Comparison of ENCODE assay signal across 14 mouse cellular contexts in the genomic region with DNA sequence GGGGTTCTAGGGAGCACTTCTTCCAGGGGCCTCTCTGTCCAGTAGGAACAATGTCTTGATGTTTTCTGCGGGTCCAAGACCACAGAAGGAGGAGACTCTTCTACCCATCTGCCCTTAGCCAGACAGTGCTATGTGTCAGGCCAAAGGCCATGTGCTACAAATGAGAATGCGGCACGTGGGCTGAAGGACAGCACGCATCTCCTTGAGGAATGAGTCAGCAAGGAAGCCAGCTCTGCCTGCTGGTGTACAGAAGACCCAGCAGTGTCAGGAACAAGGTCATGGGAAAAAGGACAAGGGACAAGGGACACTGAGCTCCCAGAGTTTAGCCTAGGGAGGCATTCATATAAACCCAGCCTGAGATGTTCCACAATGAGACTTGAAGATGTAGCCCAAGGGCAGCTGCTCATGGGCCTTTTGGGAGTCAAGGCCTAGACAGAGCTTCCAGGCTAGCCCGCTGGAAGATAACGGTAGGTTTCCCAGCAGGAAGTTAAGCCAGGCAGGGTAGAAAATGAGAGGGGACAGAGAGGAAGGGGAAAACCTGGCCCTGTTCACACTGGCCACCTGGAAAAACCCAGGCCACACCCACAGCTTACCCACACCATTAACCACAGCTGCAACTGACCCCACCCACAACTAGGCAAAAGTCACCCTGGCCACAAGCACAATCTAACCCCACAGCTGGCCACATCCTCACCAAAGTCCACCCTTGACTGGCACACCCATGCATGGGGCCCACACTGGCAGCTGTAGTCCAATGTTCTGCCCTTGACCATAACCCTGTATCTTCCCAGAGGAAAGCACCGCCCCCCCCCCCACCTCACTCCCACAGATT. TPM values are rescaled to one million over a fixed set of nuclear protein-coding genes. Genes with fewer than 3 reads are reported as not detected.
DNase-seq lines count a peak whose midpoint lies in the region; ATAC-seq and TF ChIP-seq lines count a peak whose summit lies in the region.
"Had no signal": no experiment of that assay in that cellular context is flagged by ENCODE, and none has a peak within 500 bp of the region (broad histone marks: within the 10 kb centered on the region; RNA-seq: fewer than 3 reads in every experiment).

No protein-coding gene starts in this region.

- TF ChIP-seq CTCF in CH12.LX (conservative IDR thresholded peaks at IDR 0.05 in 1 of 2, IDR thresholded peaks at IDR 0.05 in 1 of 2; ENCODE audit: low read depth in 2 of 2, low read length in 2 of 2), result no peak

- no peak overlapping the region for H3K4me2 ChIP-seq in embryonic facial prominence, embryonic 13.5 days
- no peak overlapping the region for H3K4me2 ChIP-seq in CH12.LX (ENCODE audit: insufficient read depth, low read depth, poor library complexity, severe bottlenecking)
- no peak overlapping the region for H3K4me2 ChIP-seq in forebrain, embryonic 13.5 days
- H3K4me2 ChIP-seq: embryonic facial prominence, embryonic 12.5 days had no signal

- ATAC-seq in embryonic facial prominence, embryonic 13.5 days (ENCODE audit: insufficient number of reproducible peaks, insufficient read depth, low FRiP score, low TSS enrichment, low read depth), result no peak
- ATAC-seq in megakaryocyte-erythroid progenitor cell, adult 5-6 weeks (replicated peaks; ENCODE audit: low FRiP score, low TSS enrichment, poor library complexity, severe bottlenecking), result peak; percentile 22; the same call in 1 of the 2 replicates
- no peak for ATAC-seq in forebrain, embryonic 13.5 days
- ATAC-seq: forebrain, embryonic 16.5 days had no signal

- intact Hi-C loops in gastrocnemius, postnatal 36 days (cut with DNase I), result no loop called here

- H3K4me1 ChIP-seq in embryonic facial prominence, embryonic 13.5 days, result peaks cover 19% of the 10 kb centered on the region
- H3K4me1 ChIP-seq in embryonic facial prominence, embryonic 10.5 days, result no peaks in the 10 kb centered on the region
- H3K4me1 ChIP-seq in CH12.LX (ENCODE audit: control insufficient read depth in 1 of 2, insufficient read depth in 2 of 2), result peaks cover 14 to 24% of the 10 kb centered on the region in 2 experiments
- peaks cover 7% of the 10 kb centered on the region; the same call in 1 of the 2 replicates for H3K4me1 ChIP-seq in forebrain, embryonic 13.5 days

- no peak overlapping the region for H3K9ac ChIP-seq in embryonic facial prominence, embryonic 13.5 days
- H3K9ac ChIP-seq in CH12.LX (ENCODE audit: insufficient read depth, low read depth), result no peak overlapping the region
- H3K9ac ChIP-seq in forebrain, embryonic 13.5 days, result no peak overlapping the region
- H3K9ac ChIP-seq: embryonic facial prominence, embryonic 12.5 days had no signal

- H3K27ac ChIP-seq in embryonic facial prominence, embryonic 13.5 days, result peak overlapping the region; percentile 60; the same call in 1 of the 2 replicates
- no peak overlapping the region for H3K27ac ChIP-seq in embryonic facial prominence, embryonic 10.5 days (replicated peaks)
- H3K27ac ChIP-seq in CH12.LX (ENCODE audit: insufficient read depth, low read depth), result no peak overlapping the region
- no peak overlapping the region for H3K27ac ChIP-seq in forebrain, embryonic 13.5 days
- H3K27ac ChIP-seq: embryonic facial prominence, embryonic 12.5 days had no signal

- H3K9me3 ChIP-seq in embryonic facial prominence, embryonic 13.5 days, result no peaks in the 10 kb centered on the region
- H3K9me3 ChIP-seq in embryonic facial prominence, embryonic 10.5 days, result no peaks in the 10 kb centered on the region
- H3K9me3 ChIP-seq in CH12.LX (replicated peaks; ENCODE audit: low read length), result peaks cover 2% of the 10 kb centered on the region
- H3K9me3 ChIP-seq in forebrain, embryonic 13.5 days (replicated peaks), result no peaks in the 10 kb centered on the region
- H3K9me3 ChIP-seq: embryonic facial prominence, embryonic 12.5 days had no signal

- no peaks in the 10 kb centered on the region for H3K27me3 ChIP-seq in embryonic facial prominence, embryonic 13.5 days
- no peaks in the 10 kb centered on the region for H3K27me3 ChIP-seq in embryonic facial prominence, embryonic 10.5 days (replicated peaks; ENCODE audit: low read depth, poor library complexity, severe bottlenecking)
- peaks cover 2% of the 10 kb centered on the region for H3K27me3 ChIP-seq in CH12.LX (replicated peaks)
- H3K27me3 ChIP-seq in forebrain, embryonic 13.5 days, result no peaks in the 10 kb centered on the region
- H3K27me3 ChIP-seq: embryonic facial prominence, embryonic 12.5 days had no signal

- DNase-seq in embryonic facial prominence, embryonic 10.5 days (ENCODE audit: low spot score), result no peak
- peak; percentile 12 for DNase-seq in CH12.LX (ENCODE audit: extremely low read depth)
- DNase-seq in kidney, adult 8-10 months, result peak; percentile 17 to 21
- no peak for DNase-seq in cerebellum, postnatal 25 days
- no peak for DNase-seq in gastrocnemius, postnatal 36 days
- DNase-seq: cerebellum, adult 8-10 months; gastrocnemius, postnatal 25 days; heart, postnatal 14 days; spleen, adult 18-20 months had no signal

- in situ Hi-C loops in CH12.LX (cut with MboI; ENCODE audit: low pct_ligation_motif_present, low pct_unique_long_range_greater_than_20kb, low sequenced_read_pairs), result no loop called here

- TF ChIP-seq POLR2A in CH12.LX (IDR thresholded peaks at IDR 0.05; ENCODE audit: low read depth, low read length), result no peak

- no peaks in the 10 kb centered on the region for H3K79me2 ChIP-seq in CH12.LX (replicated peaks; ENCODE audit: control insufficient read depth, extremely low read depth, insufficient read depth, poor library complexity, severe bottlenecking)

- dilution Hi-C loops in CH12.LX (cut with MboI; ENCODE audit: extremely low pct_ligation_motif_present, extremely low pct_unique_long_range_greater_than_20kb, low sequenced_read_pairs), result no loop called here

- H3K4me3 ChIP-seq in embryonic facial prominence, embryonic 13.5 days, result no peak overlapping the region
- H3K4me3 ChIP-seq in embryonic facial prominence, embryonic 10.5 days, result no peak overlapping the region
- no peak overlapping the region for H3K4me3 ChIP-seq in CH12.LX (replicated peaks in 1 of 3; ENCODE audit: low read depth in 2 of 3, low read length in 2 of 3, poor library complexity in 1 of 3)
- no peak overlapping the region for H3K4me3 ChIP-seq in forebrain, embryonic 13.5 days
- H3K4me3 ChIP-seq: embryonic facial prominence, embryonic 12.5 days had no signal

- no peak for TF ChIP-seq RAD21 in CH12.LX (IDR thresholded peaks at IDR 0.05; ENCODE audit: low read depth, low read length)

- peak; percentile 51 for TF ChIP-seq EP300 in CH12.LX (IDR thresholded peaks at IDR 0.05; ENCODE audit: low read length)

- WGBS in embryonic facial prominence, embryonic 13.5 days, result 91% methylated on average over 7 of the region's 7 CpGs
- WGBS in embryonic facial prominence, embryonic 10.5 days, result 87% methylated on average over 7 of the region's 7 CpGs
- WGBS in forebrain, embryonic 13.5 days, result 90% methylated on average over 7 of the region's 7 CpGs

- H3K36me3 ChIP-seq in embryonic facial prominence, embryonic 13.5 days, result no peaks in the 10 kb centered on the region
- H3K36me3 ChIP-seq in embryonic facial prominence, embryonic 10.5 days (replicated peaks), result peaks cover 3% of the 10 kb centered on the region; the same call in 1 of the 2 replicates
- H3K36me3 ChIP-seq in CH12.LX (replicated peaks in 1 of 2; ENCODE audit: control insufficient read depth in 1 of 2, insufficient read depth in 1 of 2, low read length in 1 of 2), result no peaks in the 10 kb centered on the region
- peaks cover 51% of the 10 kb centered on the region for H3K36me3 ChIP-seq in forebrain, embryonic 13.5 days (ENCODE audit: poor library complexity, severe bottlenecking)
- H3K36me3 ChIP-seq: embryonic facial prominence, embryonic 12.5 days had no signal

TF ChIP-seq in CH12.LX, 34 proteins besides CTCF, POLR2A, EP300 and RAD21 (continues in another document):
- TF ChIP-seq IRF4 (IDR thresholded peaks at IDR 0.05; ENCODE audit: low read depth, low read length), result no peak
- peak; percentile 89 for TF ChIP-seq MAX (IDR thresholded peaks at IDR 0.05; ENCODE audit: low read length)
- TF ChIP-seq UBTF (IDR thresholded peaks at IDR 0.05; ENCODE audit: low read depth, low read length), result no peak
- 0 out of 2 replicates have a peak, but pooled peaks have one; percentile 16 for TF ChIP-seq USF1 (IDR thresholded peaks at IDR 0.05; ENCODE audit: low read depth, low read length)
- TF ChIP-seq ZKSCAN1 (IDR thresholded peaks at IDR 0.05; ENCODE audit: borderline replicate concordance, low read depth, low read length), result no peak
- TF ChIP-seq BHLHE40 (IDR thresholded peaks at IDR 0.05; ENCODE audit: low read depth, low read length), result peak; percentile 87
- TF ChIP-seq JUN (IDR thresholded peaks at IDR 0.05; ENCODE audit: insufficient read depth, low read depth, low read length), result no peak
- TF ChIP-seq TCF12 (IDR thresholded peaks at IDR 0.05; ENCODE audit: low read depth, low read length), result peak; percentile 67
- TF ChIP-seq TBP (conservative IDR thresholded peaks at IDR 0.05; ENCODE audit: low read depth, low read length), result 0 out of 2 replicates have a peak, but pooled peaks have one; percentile 11
- no peak for TF ChIP-seq NELFE (IDR thresholded peaks at IDR 0.05; ENCODE audit: low read depth, low read length)

RNA-seq across cellular contexts. Expression of a gene that starts 29.8 kb away (rescaled TPM):
- polyA plus RNA-seq in embryonic facial prominence, embryonic 13.5 days (2015; fragmentation: Nextera tagmentation; extraction: Ambion mirVana), result 49.4 and 52.9 TPM in 2 replicates
- polyA plus RNA-seq in embryonic facial prominence, embryonic 10.5 days (2016; fragmentation: Nextera tagmentation; extraction: Ambion mirVana), result 38.9 and 42.5 TPM in 2 replicates
- total RNA-seq in CH12.LX (2012; rRNA removed) (24.9 and 29.0 TPM in 2 replicates), CH12.LX (2014; rRNA removed) (20.2 and 26.4 TPM in 2 replicates)
- polyA plus RNA-seq in CH12.LX (2012; ENCODE audit: insufficient read length, low read depth), result 26.4 and 34.7 TPM in 2 replicates
- total RNA-seq in megakaryocyte-erythroid progenitor cell, adult 5-6 weeks (2014; fragmentation: Nextera tagmentation), result 48.0 and 76.0 TPM in 2 replicates
- total RNA-seq in megakaryocyte-erythroid progenitor cell, adult 5-6 weeks (2017), result 39.2 and 49.8 TPM in 2 replicates
- 45.2 and 53.2 TPM in 2 replicates for polyA plus RNA-seq in forebrain, embryonic 13.5 days (2015; fragmentation: Nextera tagmentation; extraction: Ambion mirVana)
- total RNA-seq in gastrocnemius, postnatal 36 days (2021), result 10 to 100 TPM in 1 of 2 experiments, 1 to 10 TPM in 1; 9.1 to 12.1 TPM

RNA-seq across cellular contexts. Expression of a gene that starts 49.3 kb away (rescaled TPM):
- polyA plus RNA-seq in embryonic facial prominence, embryonic 13.5 days (2015; fragmentation: Nextera tagmentation; extraction: Ambion mirVana), result 25.5 and 27.2 TPM in 2 replicates
- polyA plus RNA-seq in embryonic facial prominence, embryonic 10.5 days (2016; fragmentation: Nextera tagmentation; extraction: Ambion mirVana), result 53.2 and 54.3 TPM in 2 replicates
- total RNA-seq in CH12.LX (2012; rRNA removed) (37.4 and 40.0 TPM in 2 replicates), CH12.LX (2014; rRNA removed) (31.6 and 32.8 TPM in 2 replicates)
- 36.6 and 40.1 TPM in 2 replicates for polyA plus RNA-seq in CH12.LX (2012; ENCODE audit: insufficient read length, low read depth)
- 20.8 and 23.9 TPM in 2 replicates for total RNA-seq in megakaryocyte-erythroid progenitor cell, adult 5-6 weeks (2014; fragmentation: Nextera tagmentation)
- 10.9 and 23.2 TPM in 2 replicates for total RNA-seq in megakaryocyte-erythroid progenitor cell, adult 5-6 weeks (2017)
- 31.0 and 31.4 TPM in 2 replicates for polyA plus RNA-seq in forebrain, embryonic 13.5 days (2015; fragmentation: Nextera tagmentation; extraction: Ambion mirVana)
- under 1 TPM; 0.27 to 0.28 TPM for total RNA-seq in gastrocnemius, postnatal 36 days (2021)

Comparison
In these comparisons a context has a peak if more than half of its experiments do, and no peak if none do; other contexts are left out.
1. DNase-seq: peak in CH12.LX (single experiment) and kidney, adult 8-10 months (2 of 2); none in embryonic facial prominence, embryonic 10.5 days (single experiment), cerebellum, postnatal 25 days (0 of 2) and gastrocnemius, postnatal 36 days (0 of 2).